Mouse (Mus musculus): ENCODE results near the gene Tmem214.

Tmem214 gene

DNA sequence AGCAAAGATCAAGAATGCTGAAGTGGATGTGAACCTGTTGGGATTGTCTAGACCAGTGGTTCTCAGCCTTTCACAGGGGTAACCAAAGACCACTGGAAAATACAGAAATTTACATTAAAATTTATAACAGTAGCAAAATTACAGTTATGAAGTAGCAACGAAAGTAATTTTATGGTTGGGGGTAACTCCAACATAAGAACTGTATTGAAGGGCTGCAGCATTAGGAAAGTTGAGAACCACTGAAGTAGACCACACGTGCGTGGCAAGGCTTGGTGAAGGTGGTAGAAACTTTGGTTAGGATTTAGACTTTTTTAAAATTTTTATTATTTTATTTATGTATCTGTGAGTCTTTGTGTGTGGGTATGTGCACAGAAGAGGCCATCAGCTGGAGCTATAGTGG is at the start of gene Tmem214:
Gene Tmem214, plus strand, starts transcription at position 301 of the 400 bp plus-strand sequence.
- in situ Hi-C loops (cut with MboI; ENCODE audit: unreplicated experiment in 2 of 2) = no loop called here

- in situ Hi-C loops (cut with MboI; ENCODE audit: unreplicated experiment in 2 of 2) = loop anchor here in 1 of 2 experiments (5.0 kb wide), 1 partner anchor 33 kb away; no protein-coding TSS in a partner anchor
Observed at GRCm38 (mm10) chr5:30818758-30819309, 49.0 kb upstream of the Tmem214 start.

DNA sequence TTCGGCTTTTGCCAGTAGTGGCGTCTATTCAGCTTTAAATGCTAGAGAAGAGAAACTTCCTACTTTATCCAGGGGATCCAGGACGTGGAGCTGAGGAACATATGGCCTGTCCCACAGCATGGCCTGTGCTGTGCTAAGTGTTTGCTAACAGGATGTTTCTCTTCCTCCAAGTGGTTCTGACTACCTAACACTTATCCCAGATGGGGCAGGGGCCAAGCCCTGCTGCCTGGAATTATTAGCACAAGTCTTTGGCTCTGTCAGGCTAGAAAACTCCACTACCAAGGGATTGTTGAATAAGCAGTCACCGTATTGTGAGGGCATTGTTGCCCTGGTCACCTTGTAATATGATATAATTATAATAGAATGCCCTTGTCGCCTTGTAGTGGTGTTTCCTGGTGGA is 45.1 kb upstream of the Tmem214 start:
- in situ Hi-C loops (cut with MboI; ENCODE audit: unreplicated experiment in 2 of 2) = no loop called here

- in situ Hi-C loops (cut with MboI; ENCODE audit: unreplicated experiment in 2 of 2) = no loop called here
Observed at GRCm38 (mm10) chr5:30823091-30823490, 44.7 kb upstream of the Tmem214 start.

DNA sequence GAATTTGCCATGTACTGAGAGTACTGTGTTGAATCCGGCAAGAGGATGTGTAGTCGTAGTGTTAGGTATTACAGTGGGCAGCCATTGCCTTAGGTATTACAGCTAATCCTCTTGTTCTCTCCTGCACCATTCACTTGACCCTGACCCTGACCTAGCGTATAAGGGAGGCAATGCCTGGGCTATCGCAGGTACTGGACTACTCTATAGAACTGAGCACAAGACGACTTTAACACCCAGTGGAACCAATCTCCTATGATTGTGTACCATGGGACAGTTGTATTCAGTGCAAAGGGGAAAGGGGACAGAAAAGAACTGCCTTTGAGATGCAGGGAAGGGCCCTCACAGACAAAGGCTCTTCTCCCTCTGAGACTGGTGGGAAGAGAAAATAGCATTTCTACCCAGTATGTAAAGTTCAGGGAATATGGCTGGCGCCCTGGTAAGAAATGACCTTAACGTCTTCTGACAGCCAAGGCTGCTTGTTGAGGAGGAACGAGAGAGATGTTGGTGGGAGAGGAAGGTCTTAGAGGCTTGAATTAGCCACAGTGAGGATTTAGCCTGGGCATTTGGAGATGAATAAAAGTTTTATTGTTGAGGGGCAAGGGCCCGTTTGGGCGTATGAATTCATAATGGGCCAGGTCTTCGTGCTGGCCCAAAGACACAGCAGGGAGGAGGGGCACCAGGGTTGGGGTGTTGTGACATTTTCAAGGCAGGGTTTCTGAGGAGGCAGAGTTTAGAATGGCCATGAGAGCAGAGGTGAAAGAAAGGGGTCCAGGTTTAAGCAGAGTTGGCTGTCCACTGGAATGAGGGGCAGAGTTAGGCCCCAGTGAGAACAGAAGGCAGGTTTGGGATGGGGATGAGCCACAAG is 43.5 kb upstream of the Tmem214 start:
- in situ Hi-C loops (cut with MboI; ENCODE audit: unreplicated experiment in 2 of 2) = no loop called here

DNA sequence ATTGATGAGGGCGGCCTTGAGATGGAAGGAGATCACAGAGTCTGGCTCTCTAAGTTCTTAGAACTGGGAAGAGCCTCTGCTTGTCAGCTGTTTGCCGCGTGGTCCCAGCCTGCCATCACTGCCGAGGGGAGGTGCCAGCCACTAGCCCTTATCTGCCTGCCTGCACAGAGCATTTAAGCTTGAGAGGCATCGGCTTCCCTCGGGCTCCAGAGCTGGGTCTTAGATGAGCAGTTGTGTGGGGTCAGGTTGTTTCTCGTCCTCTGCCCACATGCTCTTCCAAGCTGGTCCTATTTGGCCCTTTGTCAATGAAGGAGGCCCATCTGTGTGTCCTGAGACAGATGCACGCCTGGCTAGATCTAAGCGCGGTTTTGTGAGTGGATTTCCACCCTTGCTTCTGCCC is 42.6 kb upstream of the Tmem214 start:
- in situ Hi-C loops (cut with MboI; ENCODE audit: unreplicated experiment in 2 of 2) = no loop called here

GRCm38 (mm10) chr5:30825821-30826220 is 42.0 kb upstream of the Tmem214 start:
- in situ Hi-C loops (cut with MboI; ENCODE audit: unreplicated experiment in 2 of 2) = no loop called here

DNA sequence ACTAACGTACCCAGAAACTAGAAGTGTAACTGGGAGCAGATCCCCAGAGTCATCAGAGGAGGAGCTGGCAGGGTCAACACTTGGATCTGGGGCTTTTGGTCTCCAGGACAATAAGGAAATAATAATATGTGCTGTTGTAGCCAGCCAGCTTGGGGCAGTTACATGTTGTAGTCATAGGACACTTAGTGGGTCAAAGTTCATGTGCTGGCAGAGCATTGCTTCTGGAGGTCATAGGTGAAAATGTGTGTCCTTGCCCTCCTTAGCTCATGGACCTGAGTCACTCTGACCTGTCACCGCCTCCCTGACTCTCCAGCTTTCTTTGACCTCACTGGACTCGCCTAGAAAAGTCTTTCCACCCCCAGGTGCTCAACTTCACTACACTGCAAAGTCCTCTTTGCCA is 34.4 kb upstream of the Tmem214 start:
- in situ Hi-C loops (cut with MboI; ENCODE audit: unreplicated experiment in 2 of 2) = no loop called here

GRCm38 (mm10) chr5:30839731-30840130 is 28.1 kb upstream of the Tmem214 start:
- in situ Hi-C loops (cut with MboI; ENCODE audit: unreplicated experiment in 2 of 2) = no loop called here

- in situ Hi-C loops (cut with MboI; ENCODE audit: unreplicated experiment in 2 of 2) = no loop called here
Observed at GRCm38 (mm10) chr5:30841896-30842295, 25.9 kb upstream of the Tmem214 start.

GRCm38 (mm10) chr5:30849891-30850555 is 17.8 kb upstream of the Tmem214 start:
- in situ Hi-C loops (cut with MboI; ENCODE audit: unreplicated experiment in 2 of 2) = loop anchor here in 1 of 2 experiments (5.0 kb wide), 1 partner anchor 33 kb away; no protein-coding TSS in a partner anchor

DNA sequence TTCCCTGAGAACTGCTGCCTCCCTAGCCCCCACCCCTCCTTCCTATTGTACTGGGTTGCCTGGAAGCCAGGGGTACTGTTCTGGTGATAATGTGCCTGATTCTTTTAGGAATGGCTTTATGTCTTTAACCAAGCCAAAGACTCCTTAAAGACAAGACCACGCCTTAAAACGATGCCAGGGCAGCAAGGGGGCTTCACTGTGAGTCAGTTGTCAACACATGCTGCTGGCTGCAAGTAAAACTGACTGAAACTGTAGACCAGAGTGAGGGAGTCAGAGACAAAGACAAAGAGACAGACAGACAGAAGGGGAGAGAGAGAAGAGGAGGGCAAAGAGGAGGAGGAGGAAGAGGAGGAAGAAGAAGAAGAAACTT is 17.3 kb upstream of the Tmem214 start:
- in situ Hi-C loops (cut with MboI; ENCODE audit: unreplicated experiment in 2 of 2) = loop anchor here in 1 of 2 experiments (5.0 kb wide), 1 partner anchor 33 kb away; no protein-coding TSS in a partner anchor

- in situ Hi-C loops (cut with MboI; ENCODE audit: unreplicated experiment in 2 of 2) = loop anchor here in 1 of 2 experiments (5.0 kb wide), 1 partner anchor 36 kb away; no protein-coding TSS in a partner anchor
Observed at GRCm38 (mm10) chr5:30853522-30853921, 14.3 kb upstream of the Tmem214 start.

GRCm38 (mm10) chr5:30855674-30856073 is 12.1 kb upstream of the Tmem214 start:
- in situ Hi-C loops (cut with MboI; ENCODE audit: unreplicated experiment in 2 of 2) = no loop called here

DNA sequence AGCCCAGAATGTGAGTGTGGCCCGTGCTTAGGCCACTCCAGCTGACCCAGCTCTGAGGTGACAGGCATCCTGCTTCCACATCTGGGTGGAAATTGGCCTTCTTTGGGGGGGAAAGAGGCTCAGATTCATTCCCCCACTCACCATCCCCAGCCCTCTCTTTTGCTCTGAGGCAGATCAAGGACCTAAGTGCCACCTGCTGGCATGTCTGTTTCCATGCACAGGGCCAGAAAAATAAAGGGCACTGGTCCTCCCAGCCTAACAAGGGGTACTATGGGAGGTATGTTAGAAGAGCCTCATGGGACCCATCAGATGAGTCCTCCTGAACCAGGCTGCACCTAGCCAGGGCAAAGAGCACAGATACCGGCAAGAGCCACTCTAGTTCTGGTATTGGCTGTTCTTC is 11.7 kb upstream of the Tmem214 start:
- in situ Hi-C loops (cut with MboI; ENCODE audit: unreplicated experiment in 2 of 2) = no loop called here

DNA sequence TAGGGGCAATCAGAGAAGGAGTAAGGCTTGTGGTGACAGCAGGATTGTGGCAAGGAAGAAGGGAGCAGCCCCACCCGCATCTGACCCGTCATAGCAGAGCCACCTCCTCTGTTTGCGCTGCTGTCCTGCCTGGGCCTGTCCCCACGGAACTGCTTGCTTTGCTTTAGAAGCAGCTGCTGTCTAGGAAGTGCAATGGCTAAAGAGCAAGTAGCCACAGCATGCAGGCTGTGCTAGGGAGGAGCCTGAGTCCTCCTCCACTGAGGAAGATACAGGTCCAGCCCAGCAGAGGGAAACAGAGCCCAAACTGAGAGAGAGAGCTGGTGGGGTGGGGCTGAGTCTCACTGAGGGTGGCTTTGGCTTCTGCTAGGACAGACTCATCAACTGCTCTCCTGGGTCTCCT is 4.0 kb upstream of the Tmem214 start:
- in situ Hi-C loops (cut with MboI; ENCODE audit: unreplicated experiment in 2 of 2) = loop anchor here in 1 of 2 experiments (5.0 kb wide), 1 partner anchor 52 kb away; the partner anchor contains the start of gene Mapre3

GRCm38 (mm10) chr5:30864322-30864721 is 3.5 kb upstream of the Tmem214 start:
- in situ Hi-C loops (cut with MboI; ENCODE audit: unreplicated experiment in 2 of 2) = loop anchor here in 1 of 2 experiments (5.0 kb wide), 1 partner anchor 52 kb away; the partner anchor contains the start of gene Mapre3

DNA sequence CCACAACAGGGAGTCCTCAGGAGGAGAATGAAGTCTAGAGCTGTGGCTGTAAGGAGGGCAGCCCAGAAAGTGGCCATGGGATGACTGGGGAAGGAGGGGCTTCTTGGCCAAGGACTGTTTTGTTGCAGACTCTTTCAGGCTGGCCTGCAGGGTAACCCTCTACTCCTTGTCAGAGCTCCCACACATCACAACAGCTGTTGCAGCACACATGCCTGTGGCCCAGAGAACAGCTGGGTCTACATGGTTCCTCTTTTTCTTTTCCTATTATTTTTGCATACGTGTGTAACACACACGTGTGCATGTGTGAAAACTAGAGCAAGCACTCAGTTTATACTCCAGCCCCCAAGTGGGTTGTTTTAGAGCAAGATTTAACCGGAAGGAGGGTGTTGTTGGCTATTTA is 941 bp upstream of the Tmem214 start:
- in situ Hi-C loops (cut with MboI; ENCODE audit: unreplicated experiment in 2 of 2) = no loop called here

- in situ Hi-C loops (cut with MboI; ENCODE audit: unreplicated experiment in 2 of 2) = no loop called here
Observed at GRCm38 (mm10) chr5:30868981-30869380, 1.2 kb downstream of the Tmem214 start.

DNA sequence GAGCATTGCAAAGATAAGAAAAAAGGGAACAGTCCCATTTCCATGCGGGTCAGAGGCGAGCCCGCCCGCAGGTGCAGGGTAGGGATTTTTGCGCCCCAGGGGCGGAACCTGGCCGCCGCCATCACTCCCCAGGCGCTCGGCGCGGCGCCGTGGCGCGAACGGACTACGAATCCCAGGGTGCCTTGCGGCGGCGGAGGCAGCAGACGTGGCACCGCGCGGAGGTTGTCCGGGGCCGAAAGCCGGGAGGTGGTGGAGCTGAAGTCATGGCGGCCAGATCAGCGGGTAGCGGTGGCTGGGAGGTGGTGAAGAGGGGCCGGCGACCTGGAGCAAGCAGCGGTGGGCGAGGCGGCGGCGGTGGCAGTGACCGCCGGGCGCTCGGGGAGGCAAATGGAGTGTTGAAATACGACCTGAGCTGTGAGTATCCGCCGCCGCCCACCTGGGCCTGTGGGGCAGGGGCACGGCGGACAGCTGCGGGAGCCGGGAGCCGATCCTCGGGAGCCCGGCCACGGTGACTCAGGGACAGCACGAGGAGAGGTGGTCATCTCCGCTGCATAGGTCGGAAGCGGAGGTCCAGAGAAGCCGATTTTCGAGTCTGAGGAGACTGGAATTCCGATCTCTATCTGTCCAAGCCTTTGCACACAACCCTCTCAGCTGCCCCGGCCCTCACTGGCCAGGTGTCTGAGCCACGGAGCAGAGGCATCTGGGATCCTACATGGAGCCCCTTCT is 1.8 kb downstream of the Tmem214 start:
- in situ Hi-C loops (cut with MboI; ENCODE audit: unreplicated experiment in 2 of 2) = no loop called here

DNA sequence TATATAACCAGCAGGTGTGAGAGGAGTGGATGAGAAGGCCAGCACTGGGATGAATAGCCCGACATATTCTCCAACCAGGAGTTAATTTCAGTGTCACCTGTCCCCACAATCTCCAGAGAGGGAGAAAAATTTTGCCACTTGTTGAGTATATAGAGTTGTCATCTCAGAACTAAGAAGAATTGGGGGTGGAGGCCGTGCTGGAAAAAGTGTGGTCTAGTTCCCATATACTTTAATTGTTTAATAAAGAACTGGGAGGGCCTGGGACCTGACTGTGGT is 2.3 kb downstream of the Tmem214 start:
- in situ Hi-C loops (cut with MboI; ENCODE audit: unreplicated experiment in 2 of 2) = no loop called here

All from v-Abl transformed pro-B cells (cell line).